Comparison of ENCODE assay signal across 19 mouse cellular contexts in genomic region chr1:135621307-135621706, GRCm38 (mm10). TPM values are rescaled to one million over a fixed set of nuclear protein-coding genes. Genes with fewer than 3 reads are reported as not detected.
DNase-seq lines count a peak whose midpoint lies in the region; ATAC-seq and TF ChIP-seq lines count a peak whose summit lies in the region.
"Had no signal": no experiment of that assay in that cellular context is flagged by ENCODE, and none has a peak within 500 bp of the region (broad histone marks: within the 10 kb centered on the region; RNA-seq: fewer than 3 reads in every experiment).

No protein-coding gene starts in this region.

- H3K27me3 ChIP-seq in midbrain, embryonic 11.5 days (ENCODE audit: control insufficient read depth, insufficient read depth, low read length), result no peaks in the 10 kb centered on the region
- no peaks in the 10 kb centered on the region for H3K27me3 ChIP-seq in midbrain, postnatal 0 days (ENCODE audit: insufficient read depth, low read length)
- H3K27me3 ChIP-seq: forebrain, embryonic 13.5 days; hindbrain, embryonic 15.5 days had no signal

- H3K4me1 ChIP-seq in midbrain, embryonic 11.5 days (ENCODE audit: control insufficient read depth, insufficient read depth, low read length), result peaks cover 1% of the 10 kb centered on the region; the same call in 1 of the 2 replicates
- H3K4me1 ChIP-seq in midbrain, postnatal 0 days (ENCODE audit: insufficient read depth, low read length), result no peaks in the 10 kb centered on the region

- no peak overlapping the region for H3K27ac ChIP-seq in midbrain, embryonic 11.5 days (ENCODE audit: low read depth, low read length)
- no peak overlapping the region for H3K27ac ChIP-seq in midbrain, postnatal 0 days (ENCODE audit: low read depth, low read length)
- H3K27ac ChIP-seq: embryonic facial prominence, embryonic 10.5 days; forebrain, embryonic 13.5 days; hindbrain, embryonic 15.5 days; kidney, embryonic 15.5 days had no signal

- intact Hi-C loops in gastrocnemius, postnatal 14 days (cut with DNase I; ENCODE audit: low total_unique reads), result no loop called here
- intact Hi-C loops in heart, postnatal 25 days (cut with DNase I), result no loop called here

- no peak overlapping the region for H3K9ac ChIP-seq in midbrain, embryonic 11.5 days (ENCODE audit: low read length)
- H3K9ac ChIP-seq in midbrain, postnatal 0 days (replicated peaks; ENCODE audit: low read length, poor library complexity, severe bottlenecking), result no peak overlapping the region
- H3K9ac ChIP-seq: forebrain, embryonic 13.5 days; forebrain, postnatal 0 days; hindbrain, embryonic 15.5 days; kidney, embryonic 15.5 days had no signal

- no peak overlapping the region for H3K4me2 ChIP-seq in midbrain, embryonic 11.5 days
- H3K4me2 ChIP-seq in midbrain, postnatal 0 days (ENCODE audit: low read depth, low read length, poor library complexity, severe bottlenecking), result no peak overlapping the region
- H3K4me2 ChIP-seq: forebrain, embryonic 13.5 days; hindbrain, embryonic 15.5 days; kidney, embryonic 15.5 days had no signal

- 64% methylated on average over 3 of the region's 3 CpGs for WGBS in midbrain, embryonic 11.5 days
- 59% methylated on average over 3 of the region's 3 CpGs for WGBS in midbrain, postnatal 0 days

- TF ChIP-seq CTCF in midbrain, postnatal 0 days (IDR thresholded peaks at IDR 0.05), result no peak

- H3K4me3 ChIP-seq in midbrain, embryonic 11.5 days (ENCODE audit: low read depth, low read length), result no peak overlapping the region
- H3K4me3 ChIP-seq in midbrain, postnatal 0 days (ENCODE audit: low read depth, low read length), result no peak overlapping the region
- H3K4me3 ChIP-seq: embryonic facial prominence, embryonic 10.5 days; forebrain, embryonic 13.5 days; hindbrain, embryonic 15.5 days; kidney, embryonic 15.5 days had no signal

- no peaks in the 10 kb centered on the region for H3K9me3 ChIP-seq in midbrain, embryonic 11.5 days (ENCODE audit: control insufficient read depth, low read length)
- H3K9me3 ChIP-seq in midbrain, postnatal 0 days (ENCODE audit: low read length), result no peaks in the 10 kb centered on the region
- H3K9me3 ChIP-seq: embryonic facial prominence, embryonic 10.5 days; forebrain, embryonic 13.5 days; G1E; hindbrain, embryonic 15.5 days; kidney, embryonic 15.5 days had no signal

- no peaks in the 10 kb centered on the region for H3K36me3 ChIP-seq in midbrain, embryonic 11.5 days (ENCODE audit: control insufficient read depth, insufficient read depth, low read length)
- H3K36me3 ChIP-seq in midbrain, postnatal 0 days (ENCODE audit: insufficient read depth, low read length), result no peaks in the 10 kb centered on the region
- H3K36me3 ChIP-seq: embryonic facial prominence, embryonic 10.5 days; G1E; hindbrain, embryonic 15.5 days; kidney, embryonic 15.5 days had no signal

- ATAC-seq in midbrain, embryonic 11.5 days (ENCODE audit: low FRiP score), result no peak
- no peak for ATAC-seq in midbrain, postnatal 0 days (ENCODE audit: low FRiP score)
- ATAC-seq: forebrain, embryonic 13.5 days; forebrain, postnatal 0 days; intestine, embryonic 16.5 days had no signal

- peak; percentile 30 for DNase-seq in gastrocnemius, postnatal 25 days
- DNase-seq in gastrocnemius, postnatal 14 days, result no peak
- peak; percentile 28 for DNase-seq in heart, postnatal 25 days (ENCODE audit: low spot score)
- DNase-seq in heart, postnatal 4 days, result no peak
- DNase-seq in midbrain, embryonic 11.5 days (ENCODE audit: low spot score, missing footprints), result peak; percentile 37
- DNase-seq in midbrain, postnatal 0 days (ENCODE audit: low spot score), result no peak
- no peak for DNase-seq in adrenal gland, adult 18-20 months (ENCODE audit: low spot score in 2 of 2)
- DNase-seq: adrenal gland, postnatal 14 days; cerebellum, adult 18-20 months; cerebellum, adult 9-11 months; forebrain, postnatal 0 days; gastrocnemius, postnatal 10 days; kidney, adult 2 months had no signal

RNA-seq across cellular contexts. Expression of gene Nav1, which starts 14.2 kb away (rescaled TPM):
- 10 to 100 TPM in 1 of 2 experiments, 1 to 10 TPM in 1; 7.9 to 11.1 TPM for total RNA-seq in gastrocnemius, postnatal 25 days (2021)
- total RNA-seq in gastrocnemius, postnatal 14 days (2021), result 10 to 100 TPM; 13.6 to 15.6 TPM
- total RNA-seq in heart, postnatal 25 days (2021), result 10 to 100 TPM; 19.6 to 19.8 TPM
- 10 to 100 TPM; 53.9 to 54.8 TPM for total RNA-seq in heart, postnatal 4 days (2021)
- 10.4 and 13.3 TPM in 2 replicates for polyA plus RNA-seq in midbrain, embryonic 11.5 days (2014; fragmentation: Nextera tagmentation; extraction: Ambion mirVana)
- total RNA-seq in midbrain, postnatal 0 days (2014; rRNA removed), result 99.1 and 109 TPM in 2 replicates
- polyA plus RNA-seq in midbrain, postnatal 0 days (2015; fragmentation: Nextera tagmentation; extraction: Ambion mirVana), result 37.3 and 46.5 TPM in 2 replicates
- total RNA-seq in adrenal gland, adult 18-20 months (2021), result 10 to 100 TPM; 11.2 to 15.3 TPM
- polyA plus RNA-seq: G1E had no signal

Comparison
In these comparisons a context has a peak if more than half of its experiments do, and no peak if none do; other contexts are left out.
1. DNase-seq: peak in gastrocnemius, postnatal 25 days (single experiment), heart, postnatal 25 days (single experiment) and midbrain, embryonic 11.5 days (single experiment); none in gastrocnemius, postnatal 14 days (single experiment), heart, postnatal 4 days (single experiment), midbrain, postnatal 0 days (single experiment) and adrenal gland, adult 18-20 months (0 of 2).